Mouse (Mus musculus) midbrain, postnatal 0 days (tissue): ENCODE data around the gene Ubtd1. TPM values are rescaled to one million over a fixed set of nuclear protein-coding genes. Genes with fewer than 3 reads are reported as not detected.
A peak's percentile ranks its signal among the peaks of the same experiment; 100 is the strongest.

Experiments used
- ATAC-seq: fragments of 200-750 bp; cut with Nextera tagmentation; 2 replicates; pipeline ENCODE4 v1.8.0; 2017; ENCODE audit warnings: moderate number of reproducible peaks, mild to moderate bottlenecking, moderate TSS enrichment, moderate library complexity; ENCODE audit not compliant: low FRiP score
- DNase-seq: peaks from one replicate; pipeline ENCODE4 v3.0.0-alpha.2; 2015; ENCODE audit warnings: low spot score
- H3K27ac ChIP-seq: fragments of 300-500 bp; sonication (generic); 2 replicates; pipeline ENCODE4 v1.5.1; 2014; ENCODE audit warnings: low read depth, mild to moderate bottlenecking, low read length, mixed read lengths
- H3K27me3 ChIP-seq: fragments of 300-500 bp; sonication (generic); 2 replicates; pipeline ENCODE4 v1.6.1; 2014; ENCODE audit warnings: low read length, control low read depth, mixed read lengths; ENCODE audit not compliant: insufficient read depth
- H3K36me3 ChIP-seq: fragments of 300-500 bp; sonication (generic); 2 replicates; pipeline ENCODE4 v1.6.1; 2014; ENCODE audit warnings: low read length, control low read depth, mixed read lengths; ENCODE audit not compliant: insufficient read depth
- H3K4me1 ChIP-seq: fragments of 300-500 bp; sonication (generic); 2 replicates; pipeline ENCODE4 v1.6.1; 2014; ENCODE audit warnings: mild to moderate bottlenecking, control low read depth, antibody characterized with exemption, low read length, mixed read lengths; ENCODE audit not compliant: insufficient read depth
- H3K4me2 ChIP-seq: fragments of 300-500 bp; sonication (generic); 2 replicates; pipeline ENCODE4 v1.6.1; 2014; ENCODE audit warnings: low read depth, mild to moderate bottlenecking, low read length, mixed read lengths; ENCODE audit not compliant: poor library complexity, severe bottlenecking
- H3K4me3 ChIP-seq: fragments of 300-500 bp; sonication (generic); 2 replicates; pipeline ENCODE4 v1.5.1; 2014; ENCODE audit warnings: low read depth, mild to moderate bottlenecking, low read length, moderate library complexity
- H3K9ac ChIP-seq: fragments of 300-500 bp; sonication (generic); replicated peaks from 2 replicates; pipeline ENCODE4 v1.6.1; 2014; ENCODE audit warnings: mild to moderate bottlenecking, low read length, moderate library complexity, mixed read lengths; ENCODE audit not compliant: poor library complexity, severe bottlenecking
- H3K9me3 ChIP-seq: fragments of 300-500 bp; sonication (generic); 2 replicates; pipeline ENCODE4 v1.6.1; 2016; ENCODE audit warnings: low read length, control low read depth
- CTCF ChIP-seq: IDR thresholded peaks from 2 replicates; pipeline ENCODE4 v1.5.1; 2016; ENCODE audit warnings: antibody characterized with exemption, mild to moderate bottlenecking
- WGBS: fragments of 180-500 bp; shearing (Covaris S2); extraction: QIAGEN DNeasy Blood & Tissue Kit; methylation state at CpG from one replicate; pipeline ENCODE4 v1.1.7; 2014; 5-methylcytosine and 5-hydroxymethylcytosine counted together
- polyA plus RNA-seq: library from polyadenylated mRNA; unstranded; fragments of >200 nt; fragmentation: Nextera tagmentation; extraction: Ambion mirVana; gene quantifications from 2 replicates; pipeline ENCODE4 v1.2.1, GENCODE M21; 2015
- total RNA-seq: library from RNA; depleted of rRNA; stranded (reverse); fragments of >200 nt; gene quantifications from 2 replicates; pipeline ENCODE4 v1.2.3, GENCODE M21; 2014

The Ubtd1 gene
- total and polyA plus RNA-seq, 2 experiments from 2014 or later = 12.2 to 17.5 TPM

GRCm38 (mm10) chr19:41989810-41990209 lies 8.2 kb downstream of the Ubtd1 start:
- Histone ChIP-seq H3K4me1 (no peaks in the 10 kb centered on the region), H3K4me2 (no peak overlapping the region), H3K27ac (no peak overlapping the region), H3K27me3 (no peaks in the 10 kb centered on the region), H3K4me3 (no peak overlapping the region), H3K9ac (no peak overlapping the region), H3K9me3 (no peaks in the 10 kb centered on the region), H3K36me3 (no peaks in the 10 kb centered on the region)
- DNase-seq = no peak
- no peak for ATAC-seq
- 81% methylated on average over 6 of the region's 6 CpGs for WGBS
- no peak for TF ChIP-seq CTCF

DNA sequence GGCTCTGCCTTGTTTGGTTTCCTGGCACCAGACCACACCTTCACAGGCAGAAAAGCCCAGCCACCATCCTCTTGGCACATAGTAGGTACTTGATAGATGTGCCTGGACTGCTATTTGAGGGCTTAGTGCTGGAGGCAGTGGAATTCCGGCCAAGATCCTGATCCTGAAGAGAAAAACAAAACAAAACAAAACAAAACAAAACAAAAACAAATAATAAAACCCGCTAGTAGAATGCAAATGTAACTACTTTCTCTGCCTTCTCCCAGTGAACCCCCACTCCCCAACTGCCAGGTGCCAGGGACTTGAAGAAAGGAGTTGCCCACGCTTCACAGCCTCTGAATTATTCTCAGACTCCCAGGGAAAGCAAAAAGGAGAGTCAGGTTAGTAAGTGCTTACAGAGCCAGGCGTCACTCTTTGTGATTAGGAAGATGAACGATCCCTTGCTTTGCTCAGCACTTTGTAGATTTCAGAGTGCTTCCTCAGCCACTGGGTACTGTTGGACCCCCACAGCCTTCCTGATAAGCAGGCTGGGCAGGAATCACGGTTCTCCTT lies 10.4 kb downstream of the Ubtd1 start:
- no peaks in the 10 kb centered on the region for H3K27me3 ChIP-seq
- ATAC-seq (no peak), DNase-seq (peak; percentile 51)
- H3K4me3 ChIP-seq = no peak overlapping the region
- H3K27ac ChIP-seq = peak overlapping the region; percentile 18; the same call in 1 of the 2 replicates
- H3K36me3 ChIP-seq = no peaks in the 10 kb centered on the region
- no peak overlapping the region for H3K4me2 ChIP-seq
- no peak for TF ChIP-seq CTCF
- 43% methylated on average over 6 of the region's 6 CpGs for WGBS
- H3K9ac ChIP-seq = no peak overlapping the region
- H3K9me3 ChIP-seq = no peaks in the 10 kb centered on the region
- H3K4me1 ChIP-seq = no peaks in the 10 kb centered on the region

- no peak overlapping the region for H3K4me2 ChIP-seq
- H3K27me3 ChIP-seq = no peaks in the 10 kb centered on the region
- TF ChIP-seq CTCF = no peak
- WGBS = 83% methylated on average over 2 of the region's 2 CpGs
- DNase-seq = no peak
- no peaks in the 10 kb centered on the region for H3K9me3 ChIP-seq
- H3K36me3 ChIP-seq = no peaks in the 10 kb centered on the region
- no peaks in the 10 kb centered on the region for H3K4me1 ChIP-seq
- H3K4me3 ChIP-seq = no peak overlapping the region
- ATAC-seq = no peak
- H3K9ac ChIP-seq = no peak overlapping the region
- no peak overlapping the region for H3K27ac ChIP-seq
Observed at GRCm38 (mm10) chr19:41992971-41993370, 11.4 kb downstream of the Ubtd1 start.

DNA sequence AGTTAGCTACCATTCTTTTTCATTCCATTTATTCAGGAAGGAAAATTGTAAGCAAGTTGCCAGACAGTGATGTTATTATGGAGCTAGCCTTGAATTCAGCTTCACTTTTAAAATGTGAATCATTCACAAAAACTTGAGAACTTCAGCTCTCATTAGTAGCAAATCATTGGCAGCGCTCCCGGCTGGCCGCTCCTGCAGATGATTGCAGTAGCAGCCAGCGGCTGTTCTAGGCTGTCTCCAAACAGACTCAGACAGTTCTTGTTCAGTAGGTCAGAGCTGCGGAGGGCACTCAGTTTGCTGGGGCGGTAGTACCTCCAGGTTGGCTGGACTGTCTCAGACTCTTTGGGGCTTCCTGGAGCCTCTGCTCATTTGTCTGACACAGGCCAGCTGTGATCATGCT lies 11.9 kb downstream of the Ubtd1 start:
- Histone ChIP-seq H3K9ac (no peak overlapping the region), H3K27ac (no peak overlapping the region), H3K9me3 (no peaks in the 10 kb centered on the region), H3K36me3 (no peaks in the 10 kb centered on the region), H3K4me2 (no peak overlapping the region), H3K4me1 (no peaks in the 10 kb centered on the region), H3K4me3 (no peak overlapping the region), H3K27me3 (no peaks in the 10 kb centered on the region)
- WGBS = 69% methylated on average over 6 of the region's 6 CpGs
- TF ChIP-seq CTCF = no peak
- DNase-seq = peak; percentile 46
- no peak for ATAC-seq

GRCm38 (mm10) chr19:41994023-41994422 lies 12.5 kb downstream of the Ubtd1 start:
- Histone ChIP-seq H3K4me1 (no peaks in the 10 kb centered on the region), H3K9me3 (no peaks in the 10 kb centered on the region), H3K9ac (no peak overlapping the region), H3K36me3 (no peaks in the 10 kb centered on the region), H3K4me2 (no peak overlapping the region), H3K27ac (no peak overlapping the region), H3K27me3 (no peaks in the 10 kb centered on the region), H3K4me3 (no peak overlapping the region)
- no peak for ATAC-seq
- TF ChIP-seq CTCF = no peak
- no peak for DNase-seq
- WGBS = 91% methylated on average over 7 of the region's 7 CpGs

DNA sequence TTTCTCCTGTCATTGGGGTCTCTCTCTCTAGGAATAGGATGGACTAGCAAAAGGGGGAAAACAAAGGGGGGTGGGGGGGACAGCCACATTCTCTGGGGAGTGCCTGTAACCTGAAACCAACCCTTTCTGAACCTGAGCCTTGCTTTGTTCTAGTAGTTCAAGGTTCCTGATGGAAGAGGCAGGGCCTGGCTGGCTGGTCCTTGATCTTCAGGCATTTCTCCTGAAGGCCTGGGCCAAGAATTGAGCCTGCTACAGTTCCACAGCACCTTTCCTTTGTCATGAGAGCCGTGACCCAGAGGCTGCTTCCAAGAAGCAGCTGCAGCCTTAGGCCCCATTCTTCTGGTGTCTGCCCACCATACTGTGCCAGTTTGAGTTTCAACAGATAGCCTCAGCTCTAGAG lies 13.9 kb downstream of the Ubtd1 start:
- ATAC-seq = no peak
- no peaks in the 10 kb centered on the region for H3K27me3 ChIP-seq
- H3K4me1 ChIP-seq = no peaks in the 10 kb centered on the region
- H3K36me3 ChIP-seq = no peaks in the 10 kb centered on the region
- DNase-seq = no peak
- no peaks in the 10 kb centered on the region for H3K9me3 ChIP-seq
- TF ChIP-seq CTCF = no peak
- H3K4me3 ChIP-seq = no peak overlapping the region
- 50% methylated on average over 1 of the region's 1 CpGs for WGBS
- H3K27ac ChIP-seq = no peak overlapping the region
- H3K4me2 ChIP-seq = no peak overlapping the region
- no peak overlapping the region for H3K9ac ChIP-seq
